Mouse (Mus musculus): ENCODE results near the gene Sorbs1. TPM values are rescaled to one million over a fixed set of nuclear protein-coding genes. Genes with fewer than 3 reads are reported as not detected.

The Sorbs1 gene
- polyA plus RNA-seq, 2 experiments, result 11.3 to 31.0 TPM

GRCm38 (mm10) chr19:40278372-40279023 lies 235.1 kb downstream of the Sorbs1 start:
- no peak for TF ChIP-seq EP300 (IDR thresholded peaks at IDR 0.05; ENCODE audit: low read depth)
- TF ChIP-seq CTCF (IDR thresholded peaks at IDR 0.05; ENCODE audit: low read depth), result no peak
- Histone ChIP-seq H3K27ac (no peak overlapping the region), H3K4me1 (replicated peaks; ENCODE audit: control insufficient read depth in 2 of 2, insufficient read depth in 2 of 2, low read length in 1 of 2) (no peaks in the 10 kb centered on the region), H3K27me3 (ENCODE audit: control insufficient read depth, insufficient read depth, low read length) (no peaks in the 10 kb centered on the region), H3K9ac (replicated peaks) (no peak overlapping the region), H3K4me3 (ENCODE audit: insufficient read depth in 1 of 2, low read depth in 2 of 2, low read length in 2 of 2) (no peak overlapping the region), H3K36me3 (replicated peaks; ENCODE audit: control insufficient read depth, insufficient read depth, low read depth) (no peaks in the 10 kb centered on the region), H3K9me3 (ENCODE audit: control insufficient read depth, low read length) (no peaks in the 10 kb centered on the region), H3K4me2 (ENCODE audit: low read depth) (no peak overlapping the region)
- 41% methylated on average over 8 of the region's 8 CpGs for WGBS (ENCODE audit: insufficient replicate concordance)
- peak; percentile 62 for ATAC-seq (ENCODE audit: insufficient read depth)
- no peak for DNase-seq (ENCODE audit: low read depth in 3 of 3, low spot score in 3 of 3)

DNA sequence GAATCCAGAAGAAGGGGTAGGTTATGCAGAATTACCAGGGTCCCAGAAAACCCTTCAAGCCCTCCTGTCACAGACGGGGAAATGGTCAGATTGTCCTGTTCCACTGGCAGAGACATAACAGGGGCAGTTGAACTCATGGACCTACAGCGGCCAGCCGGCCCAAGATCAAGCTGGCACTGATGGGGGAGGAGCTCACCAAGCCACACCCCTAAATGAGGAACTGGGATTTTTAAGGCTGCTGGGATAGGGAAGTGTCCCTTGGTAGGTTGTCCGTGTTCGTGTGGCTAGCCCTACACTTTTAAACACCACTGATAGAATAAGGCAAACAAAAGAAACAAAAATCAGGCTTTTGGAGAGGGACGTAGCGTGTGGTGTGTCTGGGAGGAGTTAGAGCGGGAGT lies 236.1 kb downstream of the Sorbs1 start:
- Histone ChIP-seq H3K27me3 (ENCODE audit: control insufficient read depth, insufficient read depth, low read length) (peaks cover 5% of the 10 kb centered on the region), H3K4me2 (ENCODE audit: low read depth) (no peak overlapping the region), H3K4me3 (ENCODE audit: insufficient read depth in 1 of 2, low read depth in 2 of 2, low read length in 2 of 2) (no peak overlapping the region), H3K4me1 (replicated peaks; ENCODE audit: control insufficient read depth in 2 of 2, insufficient read depth in 2 of 2, low read length in 1 of 2) (no peaks in the 10 kb centered on the region; a peak in 1 of 4 replicates), H3K9ac (replicated peaks) (no peak overlapping the region), H3K9me3 (ENCODE audit: control insufficient read depth, low read length) (no peaks in the 10 kb centered on the region), H3K36me3 (replicated peaks; ENCODE audit: control insufficient read depth, insufficient read depth, low read depth) (no peaks in the 10 kb centered on the region), H3K27ac (no peak overlapping the region)
- TF ChIP-seq EP300 (IDR thresholded peaks at IDR 0.05; ENCODE audit: low read depth) (no peak), CTCF (IDR thresholded peaks at IDR 0.05; ENCODE audit: low read depth) (no peak)
- ATAC-seq (ENCODE audit: insufficient read depth) (no peak), DNase-seq (ENCODE audit: low read depth in 3 of 3, low spot score in 3 of 3) (no peak)
- 78% methylated on average over 8 of the region's 8 CpGs for WGBS (ENCODE audit: insufficient replicate concordance)

- Histone ChIP-seq H3K36me3 (replicated peaks; ENCODE audit: control insufficient read depth, insufficient read depth, low read depth) (no peaks in the 10 kb centered on the region), H3K9ac (replicated peaks) (no peak overlapping the region), H3K27me3 (ENCODE audit: control insufficient read depth, insufficient read depth, low read length) (peaks cover 12% of the 10 kb centered on the region), H3K27ac (no peak overlapping the region), H3K4me3 (ENCODE audit: insufficient read depth in 1 of 2, low read depth in 2 of 2, low read length in 2 of 2) (no peak overlapping the region), H3K9me3 (ENCODE audit: control insufficient read depth, low read length) (no peaks in the 10 kb centered on the region), H3K4me2 (ENCODE audit: low read depth) (no peak overlapping the region), H3K4me1 (replicated peaks; ENCODE audit: control insufficient read depth in 2 of 2, insufficient read depth in 2 of 2, low read length in 1 of 2) (peaks cover 0 to under 1% of the 10 kb centered on the region in 2 experiments; a peak in 1 of 4 replicates)
- WGBS (ENCODE audit: insufficient replicate concordance), result 78% methylated on average over 14 of the region's 14 CpGs
- TF ChIP-seq EP300 (IDR thresholded peaks at IDR 0.05; ENCODE audit: low read depth), result no peak
- DNase-seq (ENCODE audit: low read depth in 3 of 3, low spot score in 3 of 3) (no peak), ATAC-seq (ENCODE audit: insufficient read depth) (no peak)
Measured at GRCm38 (mm10) chr19:40275401-40276188, 238.0 kb downstream of the Sorbs1 start.

DNA sequence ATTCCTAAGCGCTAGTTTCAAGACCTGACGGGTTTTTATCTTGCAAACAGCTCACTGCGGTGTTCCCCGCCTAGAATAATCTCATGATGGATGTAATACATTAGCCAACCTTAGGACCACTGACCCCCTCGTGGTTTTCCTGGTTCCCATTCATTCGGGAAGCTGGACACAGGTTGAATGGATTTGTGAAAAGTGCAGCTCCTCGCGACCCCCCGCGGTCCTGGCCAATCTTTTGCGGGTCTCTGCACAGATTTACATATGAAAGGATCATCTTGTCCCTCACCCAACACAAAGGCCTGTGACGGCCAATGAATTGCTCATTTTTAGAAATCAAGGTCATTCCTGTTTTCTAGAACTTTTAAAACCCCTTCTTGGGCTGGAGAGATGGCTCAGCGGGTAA lies 240.9 kb downstream of the Sorbs1 start:
- TF ChIP-seq EP300 (IDR thresholded peaks at IDR 0.05; ENCODE audit: low read depth) (no peak), CTCF (IDR thresholded peaks at IDR 0.05; ENCODE audit: low read depth) (no peak)
- H3K9ac ChIP-seq (replicated peaks), result no peak overlapping the region
- H3K4me3 ChIP-seq (ENCODE audit: insufficient read depth in 1 of 2, low read depth in 2 of 2, low read length in 2 of 2), result no peak overlapping the region
- 36% methylated on average over 13 of the region's 13 CpGs for WGBS (ENCODE audit: insufficient replicate concordance)
- no peak for ATAC-seq (ENCODE audit: insufficient read depth)
- no peak overlapping the region for H3K27ac ChIP-seq
- H3K4me2 ChIP-seq (ENCODE audit: low read depth), result no peak overlapping the region
- H3K4me1 ChIP-seq (replicated peaks; ENCODE audit: control insufficient read depth in 2 of 2, insufficient read depth in 2 of 2, low read length in 1 of 2), result peaks cover 0 to 6% of the 10 kb centered on the region in 2 experiments; a peak in 3 of 4 replicates
- H3K27me3 ChIP-seq (ENCODE audit: control insufficient read depth, insufficient read depth, low read length), result peaks cover 12% of the 10 kb centered on the region
- DNase-seq (ENCODE audit: low read depth in 3 of 3, low spot score in 3 of 3), result no peak
- H3K9me3 ChIP-seq (ENCODE audit: control insufficient read depth, low read length), result no peaks in the 10 kb centered on the region
- no peaks in the 10 kb centered on the region for H3K36me3 ChIP-seq (replicated peaks; ENCODE audit: control insufficient read depth, insufficient read depth, low read depth)

DNA sequence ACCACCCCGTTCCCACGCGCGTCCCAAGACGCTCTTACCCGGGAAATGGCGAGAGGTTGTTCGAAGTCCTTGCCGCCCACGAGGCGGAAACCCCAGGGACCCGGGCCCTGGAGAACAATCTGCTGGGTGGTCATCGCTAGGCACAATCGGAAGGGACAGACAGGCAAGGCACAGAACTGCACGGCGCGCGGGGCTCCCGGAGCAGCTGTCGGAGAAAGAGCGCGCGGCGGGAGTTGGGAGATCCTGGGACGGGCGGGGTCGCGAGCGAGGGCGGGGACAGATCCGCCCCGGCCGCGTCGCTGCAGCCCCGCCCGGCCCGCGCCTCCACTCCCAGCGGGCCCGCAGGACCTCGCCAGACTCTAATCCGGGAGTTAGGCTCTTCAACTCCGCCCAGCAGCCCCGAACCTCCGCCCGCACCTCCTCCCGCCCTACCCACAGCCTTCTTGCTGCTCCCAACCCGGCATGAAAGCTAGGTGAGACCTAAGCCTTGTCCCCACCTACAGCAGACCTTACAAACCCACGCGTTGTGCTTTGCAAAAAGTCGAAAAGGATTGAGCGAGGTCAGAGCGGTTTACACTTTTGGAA lies 242.2 kb downstream of the Sorbs1 start, which contains the start of gene Pdlim1:
Pdlim1 (minus strand) TSS at position 535 of the 585 bp plus-strand sequence.
- DNase-seq (ENCODE audit: low read depth in 3 of 3, low spot score in 3 of 3), result peak; percentile 58 to 64 (median 61)

More for the DNA sequence above, 242.2 kb downstream of the Sorbs1 start, which contains the start of gene Pdlim1:
- H3K9me3 ChIP-seq (ENCODE audit: control insufficient read depth, low read length), result no peaks in the 10 kb centered on the region
- peak within 1 kb of the TSS; percentile 66 to 80 for H3K4me3 ChIP-seq (ENCODE audit: insufficient read depth in 1 of 2, low read depth in 2 of 2, low read length in 2 of 2)
- ATAC-seq (ENCODE audit: insufficient read depth), result peak; percentile 92
- H3K27me3 ChIP-seq (ENCODE audit: control insufficient read depth, insufficient read depth, low read length), result peaks cover 12% of the 10 kb centered on the region
- no peaks in the 10 kb centered on the region for H3K36me3 ChIP-seq (replicated peaks; ENCODE audit: control insufficient read depth, insufficient read depth, low read depth)
- H3K9ac ChIP-seq (replicated peaks), result peak within 1 kb of the TSS; percentile 57
- under 1% methylated on average over 54 of the region's 54 CpGs for WGBS (ENCODE audit: insufficient replicate concordance)
- TF ChIP-seq EP300 (IDR thresholded peaks at IDR 0.05; ENCODE audit: low read depth) (no peak), CTCF (IDR thresholded peaks at IDR 0.05; ENCODE audit: low read depth) (no peak)
- H3K27ac ChIP-seq, result no peak within 1 kb of the TSS
- H3K4me2 ChIP-seq (ENCODE audit: low read depth), result peak within 1 kb of the TSS; percentile 73
- peaks cover 5 to 13% of the 10 kb centered on the region in 2 experiments; a peak in 3 of 4 replicates for H3K4me1 ChIP-seq (replicated peaks; ENCODE audit: control insufficient read depth in 2 of 2, insufficient read depth in 2 of 2, low read length in 1 of 2)

Measured in liver, embryonic 14.5 days (tissue).